Mouse (Mus musculus): Measurements from ENCODE around the gene Chd8.

- TF ChIP-seq CTCF (IDR thresholded peaks at IDR 0.05; ENCODE audit: extremely low read depth, insufficient read depth, low read length), result no peak
- peak; percentile 75 for TF ChIP-seq POLR2A (IDR thresholded peaks at IDR 0.05; ENCODE audit: extremely low read depth, insufficient read depth, low read length)
Measured at GRCm38 (mm10) chr14:52304644-52305271, 47.2 kb upstream of the Chd8 start, which contains the start of gene Mettl3.

Data from cortical plate, adult 2 months (tissue).